Mouse (Mus musculus): ENCODE data around the gene Cfap77. TPM values are rescaled to one million over a fixed set of nuclear protein-coding genes. Genes with fewer than 3 reads are reported as not detected.

Gene Cfap77
- polyA plus RNA-seq, 1 experiment = 0.38 TPM

DNA sequence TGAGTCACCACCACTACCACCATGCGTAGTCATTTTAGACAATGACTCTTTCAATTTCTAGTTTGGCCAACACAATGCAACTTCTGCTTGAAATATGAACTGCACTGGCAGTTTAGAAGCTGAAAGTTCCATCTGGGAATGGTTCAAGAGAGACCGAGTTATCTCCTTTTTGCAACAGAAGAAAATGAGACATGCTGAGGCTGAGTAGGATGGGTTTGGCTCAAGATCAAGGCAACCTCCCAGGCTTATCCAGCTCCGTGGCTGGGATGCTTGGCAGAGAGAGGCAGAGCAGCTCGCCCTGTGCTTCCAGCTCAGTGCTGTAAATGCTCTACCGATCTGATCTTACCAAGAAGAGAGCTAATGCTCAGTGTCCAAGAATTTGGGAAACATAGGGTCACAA, 29.6 kb downstream of the Cfap77 start:
- no peak for DNase-seq
- no peak overlapping the region for H3K4me3 ChIP-seq (ENCODE audit: control insufficient read depth, insufficient read depth, low read length)
- 87% methylated on average over 5 of the region's 5 CpGs for WGBS
- H3K4me1 ChIP-seq (replicated peaks; ENCODE audit: control insufficient read depth, insufficient read depth, low read length) = no peaks in the 10 kb centered on the region
- no peak overlapping the region for H3K27ac ChIP-seq (ENCODE audit: control insufficient read depth, insufficient read depth, low read length)
- H3K36me3 ChIP-seq (ENCODE audit: control insufficient read depth, insufficient read depth, low read length) = no peaks in the 10 kb centered on the region
- no peak for TF ChIP-seq CTCF (IDR thresholded peaks at IDR 0.05; ENCODE audit: borderline replicate concordance, control insufficient read depth, extremely low read depth, insufficient read depth, low read length, poor library complexity)
- no peak for TF ChIP-seq POLR2A (IDR thresholded peaks at IDR 0.05; ENCODE audit: control insufficient read depth, extremely low read depth, insufficient read depth, low read length, poor library complexity)
- no peaks in the 10 kb centered on the region for H3K27me3 ChIP-seq (ENCODE audit: control insufficient read depth, insufficient read depth, low read length)

DNA sequence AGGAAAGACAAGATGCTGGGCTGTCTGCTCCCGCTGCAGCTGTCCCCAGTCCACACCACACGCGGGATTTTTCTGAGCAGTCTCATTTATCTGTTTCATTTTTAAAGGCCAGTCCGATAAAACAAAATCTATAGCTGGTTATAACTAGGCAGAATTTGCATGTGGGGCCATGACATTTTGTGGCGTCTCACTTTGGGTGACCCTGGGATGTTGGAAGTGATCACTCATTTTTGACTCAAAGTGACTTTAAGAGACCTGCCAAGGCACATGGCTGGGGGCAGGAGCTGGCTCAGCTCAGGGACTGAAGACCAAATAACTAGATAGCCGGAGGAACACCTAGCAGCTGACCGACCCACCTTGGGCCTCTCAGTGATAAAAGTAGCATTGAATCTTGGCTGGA, 31.9 kb downstream of the Cfap77 start:
- H3K4me1 ChIP-seq (replicated peaks; ENCODE audit: control insufficient read depth, insufficient read depth, low read length) = no peaks in the 10 kb centered on the region
- H3K27me3 ChIP-seq (ENCODE audit: control insufficient read depth, insufficient read depth, low read length) = no peaks in the 10 kb centered on the region
- TF ChIP-seq CTCF (IDR thresholded peaks at IDR 0.05; ENCODE audit: borderline replicate concordance, control insufficient read depth, extremely low read depth, insufficient read depth, low read length, poor library complexity) (no peak), POLR2A (IDR thresholded peaks at IDR 0.05; ENCODE audit: control insufficient read depth, extremely low read depth, insufficient read depth, low read length, poor library complexity) (no peak)
- H3K27ac ChIP-seq (ENCODE audit: control insufficient read depth, insufficient read depth, low read length) = no peak overlapping the region
- 94% methylated on average over 7 of the region's 7 CpGs for WGBS
- no peaks in the 10 kb centered on the region for H3K36me3 ChIP-seq (ENCODE audit: control insufficient read depth, insufficient read depth, low read length)
- DNase-seq = no peak
- H3K4me3 ChIP-seq (ENCODE audit: control insufficient read depth, insufficient read depth, low read length) = no peak overlapping the region

DNA sequence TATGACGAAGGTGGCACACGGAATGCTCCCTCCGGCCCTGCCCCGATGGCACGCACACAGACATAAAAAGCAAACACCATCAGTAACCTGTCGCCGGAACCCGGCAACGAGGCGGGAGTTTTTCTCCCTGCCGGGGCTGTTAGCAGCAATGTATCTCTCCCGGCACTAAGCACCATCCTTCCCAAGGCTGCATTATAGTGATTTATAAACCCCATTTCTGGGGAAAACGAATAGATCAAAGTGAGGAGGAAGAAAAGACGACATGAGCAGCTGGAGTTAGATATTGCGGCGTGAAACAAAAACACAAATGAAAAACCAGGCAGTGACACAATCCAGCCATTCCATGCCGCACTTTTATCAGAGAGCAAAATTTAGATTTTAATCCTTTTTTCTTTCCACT, 33.8 kb downstream of the Cfap77 start:
- 81% methylated on average over 17 of the region's 17 CpGs for WGBS
- DNase-seq = no peak
- Histone ChIP-seq H3K27ac (ENCODE audit: control insufficient read depth, insufficient read depth, low read length) (no peak overlapping the region), H3K27me3 (ENCODE audit: control insufficient read depth, insufficient read depth, low read length) (no peaks in the 10 kb centered on the region), H3K4me1 (replicated peaks; ENCODE audit: control insufficient read depth, insufficient read depth, low read length) (no peaks in the 10 kb centered on the region), H3K4me3 (ENCODE audit: control insufficient read depth, insufficient read depth, low read length) (no peak overlapping the region), H3K36me3 (ENCODE audit: control insufficient read depth, insufficient read depth, low read length) (no peaks in the 10 kb centered on the region)
- TF ChIP-seq CTCF (IDR thresholded peaks at IDR 0.05; ENCODE audit: borderline replicate concordance, control insufficient read depth, extremely low read depth, insufficient read depth, low read length, poor library complexity) (no peak), POLR2A (IDR thresholded peaks at IDR 0.05; ENCODE audit: control insufficient read depth, extremely low read depth, insufficient read depth, low read length, poor library complexity) (no peak)

DNA sequence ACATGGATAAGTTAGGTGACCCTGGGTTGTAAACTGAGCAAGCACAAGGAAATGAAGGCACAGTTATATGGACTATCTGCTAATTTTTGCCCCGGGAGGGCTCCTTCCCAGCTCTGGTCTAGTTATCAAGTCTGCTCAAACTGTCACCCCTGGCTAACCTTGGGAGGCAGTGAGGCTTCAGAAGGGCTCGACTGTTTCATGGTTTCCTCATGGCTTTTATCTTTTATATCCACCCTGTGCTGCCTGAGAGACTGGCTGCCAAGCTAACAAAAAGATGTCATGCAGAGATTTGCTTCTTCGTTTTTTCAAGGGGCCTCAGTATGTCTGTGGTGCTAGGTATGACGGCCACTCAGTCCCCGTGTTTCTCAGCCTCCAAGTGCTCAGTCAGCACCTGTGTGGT, 36.2 kb downstream of the Cfap77 start:
- 73% methylated on average over 5 of the region's 5 CpGs for WGBS
- no peak for TF ChIP-seq CTCF (IDR thresholded peaks at IDR 0.05; ENCODE audit: borderline replicate concordance, control insufficient read depth, extremely low read depth, insufficient read depth, low read length, poor library complexity)
- no peak for TF ChIP-seq POLR2A (IDR thresholded peaks at IDR 0.05; ENCODE audit: control insufficient read depth, extremely low read depth, insufficient read depth, low read length, poor library complexity)
- no peak overlapping the region for H3K4me3 ChIP-seq (ENCODE audit: control insufficient read depth, insufficient read depth, low read length)
- no peak for DNase-seq
- H3K27ac ChIP-seq (ENCODE audit: control insufficient read depth, insufficient read depth, low read length) = no peak overlapping the region
- H3K27me3 ChIP-seq (ENCODE audit: control insufficient read depth, insufficient read depth, low read length) = no peaks in the 10 kb centered on the region
- no peaks in the 10 kb centered on the region for H3K4me1 ChIP-seq (replicated peaks; ENCODE audit: control insufficient read depth, insufficient read depth, low read length)
- H3K36me3 ChIP-seq (ENCODE audit: control insufficient read depth, insufficient read depth, low read length) = no peaks in the 10 kb centered on the region

DNA sequence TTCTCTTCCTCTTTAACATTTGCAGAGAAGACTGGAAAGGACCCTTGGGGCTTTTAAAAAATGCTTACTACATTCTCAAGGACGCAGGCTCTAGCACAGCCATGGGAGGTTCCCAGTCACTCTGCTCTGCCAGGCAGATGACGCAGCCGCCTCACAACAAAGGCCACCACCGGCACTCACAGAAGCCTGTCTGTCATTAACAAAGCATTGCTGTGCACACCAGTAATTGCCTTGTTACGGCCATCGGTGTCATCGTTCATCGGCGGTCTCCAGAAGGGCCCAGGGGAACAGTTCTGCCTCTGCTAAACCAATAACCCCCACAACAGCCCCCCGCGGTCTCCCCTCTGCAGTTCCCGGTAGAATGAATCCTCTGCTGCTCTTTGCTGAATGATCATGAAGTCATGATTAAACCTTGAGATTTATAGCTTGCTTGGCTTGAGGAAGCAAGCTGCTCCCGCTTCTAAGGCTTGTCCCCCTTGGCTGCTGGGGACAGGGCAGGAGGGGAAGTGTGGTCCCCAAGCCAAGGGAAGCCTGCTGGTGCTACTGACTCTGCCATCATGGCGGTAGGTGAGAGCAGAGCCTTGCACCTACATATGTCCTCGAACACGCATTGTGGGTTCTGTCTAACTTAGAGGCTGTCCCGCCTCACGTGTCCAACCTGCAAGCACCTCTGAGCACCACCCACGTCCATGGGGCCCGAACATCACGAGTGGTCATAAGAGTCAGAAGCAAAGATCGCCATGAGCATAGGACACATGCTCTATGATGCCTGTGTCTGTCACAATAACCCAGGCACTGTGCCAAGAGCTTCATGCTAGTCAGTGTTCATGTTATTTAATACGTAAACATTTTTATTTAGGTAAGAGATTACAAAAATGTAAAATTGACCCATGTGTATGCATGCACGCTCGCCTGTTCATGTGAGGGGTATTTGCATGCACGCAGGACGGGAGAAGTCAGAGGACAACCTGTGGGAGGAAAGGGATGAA, 38.0 kb downstream of the Cfap77 start:
- no peak overlapping the region for H3K27ac ChIP-seq (ENCODE audit: control insufficient read depth, insufficient read depth, low read length)
- H3K27me3 ChIP-seq (ENCODE audit: control insufficient read depth, insufficient read depth, low read length) = no peaks in the 10 kb centered on the region
- H3K4me3 ChIP-seq (ENCODE audit: control insufficient read depth, insufficient read depth, low read length) = no peak overlapping the region
- H3K36me3 ChIP-seq (ENCODE audit: control insufficient read depth, insufficient read depth, low read length) = no peaks in the 10 kb centered on the region
- whole genome bisulfite sequencing = 53% methylated on average over 27 of the region's 27 CpGs
- DNase-seq = no peak
- TF ChIP-seq CTCF (IDR thresholded peaks at IDR 0.05; ENCODE audit: borderline replicate concordance, control insufficient read depth, extremely low read depth, insufficient read depth, low read length, poor library complexity) (no peak), POLR2A (IDR thresholded peaks at IDR 0.05; ENCODE audit: control insufficient read depth, extremely low read depth, insufficient read depth, low read length, poor library complexity) (no peak)
- no peaks in the 10 kb centered on the region for H3K4me1 ChIP-seq (replicated peaks; ENCODE audit: control insufficient read depth, insufficient read depth, low read length)

DNA sequence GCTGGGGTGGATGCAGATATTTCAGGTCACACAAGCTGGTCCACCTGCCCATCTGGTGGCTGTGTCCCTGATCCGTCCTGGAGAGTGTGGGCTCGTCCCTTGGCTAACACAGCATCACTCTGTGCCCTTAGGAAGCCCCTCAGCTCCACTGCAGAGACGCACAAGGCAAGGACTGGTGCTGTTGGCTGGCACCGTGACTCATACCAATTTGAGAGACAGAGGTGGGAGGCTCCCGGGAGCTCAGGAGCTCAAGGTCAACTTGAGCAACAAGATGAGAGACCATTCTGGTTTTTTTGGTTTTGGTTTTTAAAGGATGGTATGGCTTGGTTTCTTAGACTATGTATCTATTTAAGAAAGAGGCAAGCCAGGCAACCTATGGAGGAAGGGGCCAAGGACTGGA, 42.3 kb downstream of the Cfap77 start:
- no peaks in the 10 kb centered on the region for H3K27me3 ChIP-seq (ENCODE audit: control insufficient read depth, insufficient read depth, low read length)
- TF ChIP-seq POLR2A (IDR thresholded peaks at IDR 0.05; ENCODE audit: control insufficient read depth, extremely low read depth, insufficient read depth, low read length, poor library complexity) = no peak
- no peak for TF ChIP-seq CTCF (IDR thresholded peaks at IDR 0.05; ENCODE audit: borderline replicate concordance, control insufficient read depth, extremely low read depth, insufficient read depth, low read length, poor library complexity)
- WGBS = 85% methylated on average over 5 of the region's 5 CpGs

More for the DNA sequence above, 42.3 kb downstream of the Cfap77 start:
- Histone ChIP-seq H3K36me3 (ENCODE audit: control insufficient read depth, insufficient read depth, low read length) (no peaks in the 10 kb centered on the region), H3K4me3 (ENCODE audit: control insufficient read depth, insufficient read depth, low read length) (no peak overlapping the region), H3K4me1 (replicated peaks; ENCODE audit: control insufficient read depth, insufficient read depth, low read length) (no peaks in the 10 kb centered on the region), H3K27ac (ENCODE audit: control insufficient read depth, insufficient read depth, low read length) (no peak overlapping the region)
- DNase-seq = no peak
